Mouse (Mus musculus) ES-E14 (cell line): ENCODE data around the gene Tacr2.

Source experiments
- ZC3H11A ChIP-seq: IDR thresholded peaks from 2 replicates; pipeline ENCODE4 v1.6.1; 2012; ENCODE audit warnings: low read depth, mild to moderate bottlenecking, inconsistent platforms, low read length, borderline replicate concordance
- ZNF384 ChIP-seq: IDR thresholded peaks from 2 replicates; pipeline ENCODE4 v1.6.1; 2012; ENCODE audit warnings: low read depth, low read length, inconsistent platforms

DNA sequence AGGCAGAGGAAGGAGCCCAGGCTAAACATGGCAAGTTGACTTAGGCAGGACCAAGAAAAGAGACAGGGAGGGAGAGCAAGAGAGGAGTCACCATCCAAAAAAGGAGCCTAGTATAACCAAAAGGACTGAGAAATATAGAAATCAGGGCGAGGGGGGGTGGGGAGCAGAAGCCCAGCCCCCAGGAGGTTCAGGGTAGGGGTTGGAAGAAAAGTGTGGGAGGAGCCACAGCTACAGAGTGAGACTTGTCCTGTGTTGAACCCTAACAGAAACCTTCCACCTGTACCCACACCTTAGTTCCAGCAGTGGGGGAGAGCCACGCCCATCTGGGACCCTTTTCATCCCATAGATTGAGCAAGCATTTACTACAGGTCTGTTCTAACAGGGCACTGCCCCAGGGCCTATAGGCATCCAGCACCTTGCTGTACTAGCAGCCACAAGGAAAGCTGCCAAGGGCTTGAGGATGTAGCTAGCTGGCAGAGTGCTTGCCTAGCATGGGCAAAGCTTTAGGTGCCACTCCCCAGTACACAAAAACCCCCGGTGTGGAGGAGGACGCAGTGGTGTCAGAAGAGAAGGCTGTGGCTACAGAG, 31.1 kb downstream of the Tacr2 start:
- TF ChIP-seq ZC3H11A, result no peak
- no peak for TF ChIP-seq ZNF384
